Mouse (Mus musculus) heart, adult 11 months (tissue): ENCODE data around the gene Csgalnact2.

Experiments used
- DNase-seq: peaks from one replicate; pipeline ENCODE4 v3.0.0; 2022

Csgalnact2 gene

GRCm38 (mm10) chr6:118138731-118139709 is at the start of gene Csgalnact2:
Gene Csgalnact2 (minus strand): TSS chr6:118139140.
- DNase-seq: peak; percentile 99

DNA sequence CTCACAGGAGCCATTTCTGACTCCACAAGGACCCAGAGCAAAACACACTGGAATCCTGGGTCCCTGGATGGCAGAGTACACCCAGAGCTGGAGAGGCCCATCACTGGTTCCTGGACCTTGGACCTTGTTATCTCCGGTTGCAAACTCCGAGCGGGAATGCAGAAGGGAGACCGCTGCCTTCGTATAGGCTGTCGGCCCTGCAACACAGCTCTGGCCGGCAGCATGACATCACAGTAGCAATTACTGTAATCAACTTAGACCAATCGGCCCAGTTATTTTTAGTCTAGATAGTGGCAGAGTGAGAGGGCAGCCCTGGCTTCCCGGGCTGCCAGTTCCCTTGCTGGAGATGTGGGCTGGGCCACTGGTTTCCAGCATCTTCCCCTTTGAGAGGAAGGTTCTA is 49.7 kb upstream of the Csgalnact2 start:
- no peak for DNase-seq

DNA sequence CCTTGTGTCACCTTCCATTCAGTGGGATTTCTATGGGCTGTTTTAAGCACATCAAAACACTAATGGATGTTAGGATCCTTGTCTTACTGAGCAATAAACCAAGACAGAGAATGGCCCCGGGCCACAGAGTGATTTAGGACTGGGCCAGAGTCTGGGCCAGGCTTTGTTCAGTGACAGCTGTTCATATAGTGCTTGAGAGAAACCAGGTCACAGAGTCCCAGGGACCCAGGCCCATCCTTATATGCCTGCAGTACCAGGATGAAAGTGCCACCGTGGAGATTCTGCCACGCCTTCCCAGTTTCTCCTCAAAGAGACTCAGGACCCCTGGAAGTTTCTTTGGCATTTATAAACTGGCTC is 48.3 kb upstream of the Csgalnact2 start:
- DNase-seq: no peak

GRCm38 (mm10) chr6:118186620-118187284 is 47.8 kb upstream of the Csgalnact2 start:
- DNase-seq: no peak

DNA sequence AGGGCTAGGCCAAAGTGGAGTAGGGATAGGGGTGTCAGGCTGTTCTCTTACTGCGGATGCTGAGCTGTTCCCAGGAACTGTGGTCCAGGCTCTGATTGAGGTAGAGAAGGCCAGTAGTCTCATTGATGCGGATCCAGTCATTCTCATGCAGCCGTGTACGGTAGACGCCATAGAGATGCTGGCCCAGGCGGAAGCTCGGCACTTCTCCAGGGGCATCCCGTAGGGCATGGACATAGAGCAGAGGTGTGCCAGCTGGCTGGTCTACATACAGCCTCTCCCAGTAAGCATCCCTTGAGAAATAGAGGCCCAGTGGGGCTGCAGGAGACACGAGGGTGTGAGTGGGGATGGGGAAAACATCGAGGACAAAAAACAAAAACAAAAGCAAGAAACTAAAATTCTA is 45.2 kb upstream of the Csgalnact2 start:
- DNase-seq: no peak

DNA sequence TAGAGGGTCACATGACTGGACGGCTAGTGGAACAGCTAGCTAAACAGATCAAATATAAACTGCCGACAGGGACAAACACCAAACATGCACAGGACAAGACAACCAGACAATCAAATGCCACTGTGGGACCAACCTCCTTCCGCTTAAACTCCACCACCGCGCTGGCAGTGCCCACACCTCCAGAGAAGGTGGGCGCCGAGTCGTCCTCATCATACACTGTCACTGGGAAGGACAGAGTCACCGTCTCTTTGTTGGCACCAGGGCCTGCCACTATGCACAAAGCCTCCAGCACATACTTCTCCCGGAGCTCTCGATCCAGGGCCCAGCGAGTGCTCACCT is 41.1 kb upstream of the Csgalnact2 start:
- DNase-seq: no peak

GRCm38 (mm10) chr6:118179316-118180084 is 40.6 kb upstream of the Csgalnact2 start:
- peak; percentile 96 for DNase-seq

DNA sequence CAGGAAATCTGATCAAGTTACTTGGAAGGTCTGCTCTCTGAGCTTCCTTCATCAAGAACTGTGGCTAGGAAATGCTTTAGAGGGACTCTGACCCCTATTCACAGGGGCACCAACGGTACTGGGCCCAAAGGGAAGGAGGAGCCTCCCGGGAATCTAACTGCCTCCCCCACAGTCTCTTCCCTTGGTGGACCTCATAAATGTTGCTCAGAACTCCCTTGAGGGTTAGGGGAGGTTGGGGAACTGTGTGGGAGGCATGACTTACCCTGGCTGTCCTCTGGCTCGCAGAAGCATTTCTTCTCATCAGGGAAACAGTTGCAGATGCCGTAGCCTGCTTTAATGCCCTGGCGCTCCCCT is 35.0 kb upstream of the Csgalnact2 start:
- DNase-seq: peak; percentile 75

GRCm38 (mm10) chr6:118173251-118173974 is 34.5 kb upstream of the Csgalnact2 start:
- peak; percentile 78 for DNase-seq

GRCm38 (mm10) chr6:118171386-118171785 is 32.4 kb upstream of the Csgalnact2 start:
- peak; percentile 88 for DNase-seq

DNA sequence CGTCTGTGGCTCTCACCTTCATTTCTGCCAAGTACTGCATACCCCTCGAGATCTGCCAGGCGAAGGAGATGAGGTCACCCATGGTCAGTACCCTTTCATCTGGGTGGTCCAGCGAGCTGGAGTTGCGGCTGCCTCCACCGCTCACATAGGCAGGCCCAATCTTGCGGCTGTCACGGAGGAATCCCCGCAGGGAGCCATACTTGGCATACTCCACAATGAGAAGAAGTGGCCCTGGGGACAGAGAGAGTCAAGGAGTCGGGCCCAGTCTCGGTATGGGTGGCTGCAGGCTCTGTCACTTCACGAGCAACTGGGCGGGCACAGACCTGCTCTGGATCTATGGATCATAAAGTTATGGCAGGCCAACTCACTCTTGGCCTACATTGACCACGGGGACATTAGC is 29.2 kb upstream of the Csgalnact2 start:
- DNase-seq: peak; percentile 76

- DNase-seq: peak; percentile 83
These were observed 28.1 kb upstream of the Csgalnact2 start for GRCm38 (mm10) chr6:118167013-118167412.

DNA sequence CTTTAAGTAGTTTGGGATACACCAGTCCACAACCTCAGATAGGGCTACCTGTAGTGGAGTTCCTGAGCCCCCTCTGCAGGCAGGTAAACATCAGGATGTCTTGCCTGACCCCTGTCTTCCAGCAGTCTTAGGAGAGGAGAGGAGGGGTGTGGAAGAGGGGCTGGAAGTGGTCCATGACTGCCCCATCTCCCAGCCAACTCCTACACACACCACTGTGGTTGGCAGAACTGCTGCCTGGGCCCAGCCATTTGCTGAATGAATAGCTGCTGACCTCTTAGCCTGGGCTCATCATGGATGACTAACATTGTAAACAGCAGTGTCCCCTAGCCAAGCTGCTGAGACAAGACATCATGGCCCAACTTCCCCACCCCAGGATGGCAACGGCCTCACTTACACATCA is 26.6 kb upstream of the Csgalnact2 start:
- peak; percentile 79 for DNase-seq

GRCm38 (mm10) chr6:118164691-118165090 is 25.8 kb upstream of the Csgalnact2 start:
- peak; percentile 61 for DNase-seq

DNA sequence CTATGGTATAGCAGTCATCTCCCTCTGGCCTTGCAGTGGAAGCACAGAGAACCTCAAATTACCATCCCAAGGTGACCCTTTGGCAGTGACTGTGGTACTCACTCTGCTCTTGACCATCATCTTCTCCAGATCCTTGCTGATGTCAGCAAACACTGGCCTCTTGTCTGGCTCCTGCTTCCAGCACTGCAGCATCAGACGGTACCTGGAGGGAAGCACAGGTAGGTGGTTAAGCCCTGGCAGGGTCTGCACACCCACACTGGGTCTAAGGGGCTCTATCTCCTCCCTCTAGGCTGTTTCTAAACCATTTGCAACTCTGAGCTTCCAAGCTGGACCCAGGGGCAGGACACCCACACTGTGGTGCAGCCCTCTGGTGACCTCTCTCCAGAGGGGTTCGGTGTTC is 24.1 kb upstream of the Csgalnact2 start:
- DNase-seq: peak; percentile 82

- peak; percentile 81 for DNase-seq
These were observed 23.6 kb upstream of the Csgalnact2 start for GRCm38 (mm10) chr6:118162457-118163082.

DNA sequence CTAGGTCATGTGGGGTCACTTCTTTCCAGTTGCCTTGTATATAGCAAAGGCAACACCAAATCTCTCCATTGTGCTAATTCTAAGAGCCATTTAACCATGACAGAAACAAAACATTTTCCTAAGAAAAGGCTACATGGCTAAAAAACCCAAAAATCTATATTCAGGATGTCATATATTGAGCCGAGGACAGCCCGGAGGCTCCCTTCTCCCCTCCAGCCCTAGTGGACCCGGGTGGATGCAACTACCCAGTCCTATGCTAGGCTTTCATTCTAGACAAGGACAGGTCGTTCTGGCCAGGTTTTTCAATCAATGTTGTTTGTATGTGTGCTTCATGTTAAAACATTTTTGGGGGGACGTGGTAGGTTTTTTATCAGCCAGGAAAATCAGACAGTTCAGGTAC is 14.2 kb upstream of the Csgalnact2 start:
- DNase-seq: peak; percentile 48

DNA sequence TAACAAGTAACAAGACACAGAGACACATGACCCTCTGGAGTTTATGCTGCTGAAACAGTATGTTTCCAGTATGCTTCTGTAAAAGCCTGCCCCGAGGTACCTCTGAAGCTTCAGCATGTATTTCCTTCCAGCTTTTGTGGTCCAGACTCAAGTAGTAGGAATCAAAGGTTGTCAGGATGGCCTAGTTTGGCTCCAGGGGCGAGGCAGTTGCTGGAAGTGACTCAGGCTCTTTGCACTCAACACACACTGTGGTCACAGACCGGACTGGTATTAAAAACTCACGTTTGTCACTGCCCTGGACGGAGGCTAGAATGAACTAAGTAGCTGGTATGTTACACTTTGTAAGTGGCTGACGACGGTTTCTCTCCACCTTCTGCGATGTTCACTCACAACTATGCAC is 12.0 kb upstream of the Csgalnact2 start:
- DNase-seq: peak; percentile 49

DNA sequence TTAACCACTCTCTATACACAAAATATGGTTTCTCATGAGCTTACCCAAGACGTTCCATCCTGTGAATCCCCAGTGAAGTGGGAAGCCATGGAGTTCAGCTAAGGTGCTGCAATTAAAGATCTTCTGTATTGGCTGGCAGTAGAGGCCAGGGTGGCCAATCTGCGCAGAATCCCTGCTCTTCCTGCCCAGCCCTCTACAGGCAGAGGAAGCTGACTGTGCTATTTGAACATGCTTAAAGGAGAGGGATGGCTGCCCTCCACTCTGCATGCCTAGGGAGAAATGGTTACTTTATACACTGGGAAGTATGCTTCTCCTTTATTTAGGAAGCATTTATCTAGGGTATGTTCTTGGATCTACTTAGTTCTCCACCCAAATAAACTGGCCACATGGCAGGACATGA is 11.6 kb upstream of the Csgalnact2 start:
- peak; percentile 81 for DNase-seq

DNA sequence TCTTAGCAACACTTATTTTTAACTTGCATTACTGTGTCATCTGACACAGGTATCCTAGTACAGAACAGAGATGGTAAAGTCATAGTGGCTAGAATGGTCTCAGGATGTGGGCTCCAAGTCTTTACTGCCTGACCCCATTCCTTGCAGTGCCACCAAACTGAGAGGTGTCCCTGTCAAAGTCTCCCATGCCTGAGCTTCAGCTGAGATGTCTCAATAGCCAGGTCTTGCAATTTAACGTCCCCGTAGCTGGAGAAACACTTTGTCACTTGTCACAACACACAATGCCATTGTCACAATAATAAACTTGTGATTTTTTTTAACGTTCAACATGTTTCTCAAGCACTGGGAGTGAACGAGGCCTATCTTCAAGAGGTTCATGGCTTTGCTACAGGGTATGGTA is 11.2 kb upstream of the Csgalnact2 start:
- peak; percentile 72 for DNase-seq

DNA sequence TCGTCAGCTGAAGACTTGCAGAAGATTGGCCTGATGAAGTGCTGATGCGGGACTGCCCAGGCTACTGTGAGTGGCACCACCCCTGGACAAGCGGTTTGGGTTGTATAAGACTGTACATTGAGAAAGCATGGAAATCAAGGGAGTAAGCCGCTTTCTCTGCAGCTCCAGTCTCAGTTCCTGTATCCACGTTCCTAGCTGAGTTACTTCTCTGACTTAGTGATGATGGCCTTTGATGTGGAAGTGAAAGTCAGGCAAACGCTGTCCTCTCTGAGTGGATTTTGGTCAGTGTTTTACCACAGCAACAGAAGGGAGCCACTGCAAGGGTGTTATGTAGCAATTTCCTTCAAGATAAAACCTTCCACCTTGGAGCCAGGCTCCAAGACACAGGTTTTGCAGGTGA is 2.0 kb upstream of the Csgalnact2 start:
- peak; percentile 95 for DNase-seq

GRCm38 (mm10) chr6:118137148-118137547 is 1.8 kb downstream of the Csgalnact2 start:
- no peak for DNase-seq
